Mouse (Mus musculus) hindbrain, embryonic 15.5 days (tissue): ENCODE data around the gene Ttc16. TPM values are rescaled to one million over a fixed set of nuclear protein-coding genes. Genes with fewer than 3 reads are reported as not detected.
A peak's percentile ranks its signal among the peaks of the same experiment; 100 is the strongest.

Experiments used
- ATAC-seq: fragments of 200-750 bp; cut with Nextera tagmentation; 2 replicates; pipeline ENCODE4 v1.8.0; 2017; ENCODE audit warnings: low read depth, moderate number of reproducible peaks, moderate TSS enrichment; ENCODE audit not compliant: low FRiP score
- H3K27ac ChIP-seq: fragments of 300-500 bp; sonication (generic); replicated peaks from 2 replicates; pipeline ENCODE4 v1.5.1; 2015; ENCODE audit warnings: mild to moderate bottlenecking, inconsistent platforms
- H3K27me3 ChIP-seq: fragments of 300-500 bp; sonication (generic); 2 replicates; pipeline ENCODE4 v1.6.1; 2015; ENCODE audit warnings: control low read depth, inconsistent platforms
- H3K36me3 ChIP-seq: fragments of 300-500 bp; sonication (generic); 2 replicates; pipeline ENCODE4 v1.6.1; 2015; ENCODE audit warnings: control low read depth, inconsistent platforms
- H3K4me1 ChIP-seq: fragments of 300-500 bp; sonication (generic); replicated peaks from 2 replicates; pipeline ENCODE4 v1.6.1; 2015; ENCODE audit warnings: control low read depth, inconsistent platforms
- H3K4me2 ChIP-seq: fragments of 300-500 bp; sonication (generic); 2 replicates; pipeline ENCODE4 v1.6.1; 2015; ENCODE audit warnings: moderate library complexity, mild to moderate bottlenecking, inconsistent platforms
- H3K4me3 ChIP-seq: fragments of 300-500 bp; sonication (generic); 2 replicates; pipeline ENCODE4 v1.5.1; 2015; ENCODE audit warnings: mild to moderate bottlenecking, inconsistent platforms
- H3K9ac ChIP-seq: fragments of 300-500 bp; sonication (generic); 2 replicates; pipeline ENCODE4 v1.6.1; 2015; ENCODE audit warnings: inconsistent platforms
- H3K9me3 ChIP-seq: fragments of 300-500 bp; sonication (generic); 2 replicates; pipeline ENCODE4 v1.6.1; 2016; ENCODE audit warnings: control low read depth, inconsistent platforms
- WGBS: fragments of 180-500 bp; shearing (Covaris S2); methylation state at CpG from one replicate; pipeline ENCODE4 v1.1.7; 2015; 5-methylcytosine and 5-hydroxymethylcytosine counted together
- polyA plus RNA-seq: library from polyadenylated mRNA; unstranded; fragments of >200 nt; fragmentation: Nextera tagmentation; extraction: Ambion mirVana; gene quantifications from 2 replicates; pipeline ENCODE4 v1.2.1, GENCODE M21; 2015

The Ttc16 gene
- polyA plus RNA-seq, 1 experiment from 2014 or later, result 0.62 TPM

GRCm38 (mm10) chr2:32776192-32776591 lies 759 bp upstream of the Ttc16 start:
- Histone ChIP-seq H3K36me3 (no peaks in the 10 kb centered on the region), H3K27me3 (no peaks in the 10 kb centered on the region), H3K4me2 (peak overlapping the region; percentile 77), H3K9ac (peak overlapping the region; percentile 38), H3K4me1 (peaks cover 15% of the 10 kb centered on the region), H3K27ac (no peak overlapping the region), H3K4me3 (peak overlapping the region; percentile 60), H3K9me3 (no peaks in the 10 kb centered on the region)
- 27% methylated on average over 22 of the region's 22 CpGs for WGBS
- no peak for ATAC-seq

- 86% methylated on average over 8 of the region's 8 CpGs for WGBS
- no peak for ATAC-seq
- H3K27me3 ChIP-seq, result no peaks in the 10 kb centered on the region
- H3K9ac ChIP-seq, result no peak overlapping the region
- H3K36me3 ChIP-seq, result no peaks in the 10 kb centered on the region
- peaks cover 15% of the 10 kb centered on the region for H3K4me1 ChIP-seq
- H3K27ac ChIP-seq, result no peak overlapping the region
- no peak overlapping the region for H3K4me3 ChIP-seq
- no peaks in the 10 kb centered on the region for H3K9me3 ChIP-seq
- H3K4me2 ChIP-seq, result no peak overlapping the region
Measured at GRCm38 (mm10) chr2:32772626-32773279, 2.7 kb downstream of the Ttc16 start.

DNA sequence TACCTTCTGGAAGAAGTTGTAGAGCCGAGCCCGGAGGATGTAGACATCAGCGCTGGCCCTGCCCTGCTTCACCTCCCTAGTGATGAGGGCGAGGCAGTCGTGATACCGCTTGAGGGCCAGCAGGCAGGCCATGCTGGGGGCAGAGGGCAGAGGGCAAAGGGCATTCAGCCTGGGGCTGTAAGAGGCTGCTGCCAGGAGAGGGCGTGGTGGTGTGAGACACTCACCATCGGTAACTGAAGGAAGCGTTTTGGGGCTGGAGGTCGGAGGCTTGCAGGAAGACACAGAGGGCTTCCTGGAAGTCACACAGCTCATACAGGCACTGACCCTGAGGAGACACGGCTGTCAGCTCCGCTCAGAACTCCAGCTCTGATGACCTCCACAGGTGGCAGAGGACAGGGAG lies 3.5 kb downstream of the Ttc16 start:
- no peak overlapping the region for H3K9ac ChIP-seq
- H3K4me3 ChIP-seq, result no peak overlapping the region
- H3K36me3 ChIP-seq, result no peaks in the 10 kb centered on the region
- H3K27ac ChIP-seq, result no peak overlapping the region
- no peak overlapping the region for H3K4me2 ChIP-seq
- H3K9me3 ChIP-seq, result no peaks in the 10 kb centered on the region
- WGBS, result 39% methylated on average over 12 of the region's 12 CpGs
- no peaks in the 10 kb centered on the region for H3K27me3 ChIP-seq
- peaks cover 15% of the 10 kb centered on the region for H3K4me1 ChIP-seq
- no peak for ATAC-seq

DNA sequence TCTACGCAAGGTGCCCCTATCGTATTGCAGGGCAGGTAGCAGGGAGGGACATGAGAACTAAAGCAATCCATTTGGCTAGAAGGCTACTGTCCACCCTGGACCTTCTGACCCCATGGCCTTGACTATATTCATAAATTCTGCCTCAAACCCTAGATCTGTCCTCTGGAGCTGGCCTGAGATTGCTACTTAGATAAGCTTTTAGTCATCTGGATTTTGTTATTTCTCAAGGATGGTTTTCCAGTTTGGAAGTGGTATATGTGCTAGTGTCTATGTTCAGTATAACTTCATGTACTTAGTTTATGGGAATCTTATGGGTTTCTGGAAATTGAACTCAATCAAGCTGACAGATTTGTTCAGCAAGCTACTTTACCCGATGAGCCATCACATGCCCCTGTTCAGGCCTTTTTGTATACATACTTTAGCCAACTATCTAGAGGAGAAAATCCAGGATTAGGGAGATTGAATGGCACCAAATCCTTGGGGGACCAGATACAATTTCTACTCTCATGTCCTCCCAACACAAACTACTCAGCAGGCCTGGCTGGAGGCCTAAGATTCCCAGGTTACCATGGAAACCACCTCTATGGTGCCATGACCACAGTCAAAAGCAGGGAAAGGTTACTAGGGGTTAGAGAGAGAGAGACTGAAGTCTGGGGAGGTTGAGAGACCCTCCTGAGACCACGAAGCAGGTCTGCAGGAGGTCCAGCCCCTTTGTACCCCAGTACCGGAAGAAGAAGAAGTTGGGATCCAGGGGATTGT lies 5.9 kb downstream of the Ttc16 start:
- H3K27ac ChIP-seq, result no peak overlapping the region
- H3K4me3 ChIP-seq, result no peak overlapping the region
- H3K9me3 ChIP-seq, result no peaks in the 10 kb centered on the region
- no peak for ATAC-seq
- H3K4me2 ChIP-seq, result no peak overlapping the region
- no peaks in the 10 kb centered on the region; the same call in 1 of the 2 replicates for H3K4me1 ChIP-seq
- no peak overlapping the region for H3K9ac ChIP-seq
- H3K36me3 ChIP-seq, result no peaks in the 10 kb centered on the region
- 56% methylated on average over 5 of the region's 5 CpGs for WGBS
- H3K27me3 ChIP-seq, result no peaks in the 10 kb centered on the region

DNA sequence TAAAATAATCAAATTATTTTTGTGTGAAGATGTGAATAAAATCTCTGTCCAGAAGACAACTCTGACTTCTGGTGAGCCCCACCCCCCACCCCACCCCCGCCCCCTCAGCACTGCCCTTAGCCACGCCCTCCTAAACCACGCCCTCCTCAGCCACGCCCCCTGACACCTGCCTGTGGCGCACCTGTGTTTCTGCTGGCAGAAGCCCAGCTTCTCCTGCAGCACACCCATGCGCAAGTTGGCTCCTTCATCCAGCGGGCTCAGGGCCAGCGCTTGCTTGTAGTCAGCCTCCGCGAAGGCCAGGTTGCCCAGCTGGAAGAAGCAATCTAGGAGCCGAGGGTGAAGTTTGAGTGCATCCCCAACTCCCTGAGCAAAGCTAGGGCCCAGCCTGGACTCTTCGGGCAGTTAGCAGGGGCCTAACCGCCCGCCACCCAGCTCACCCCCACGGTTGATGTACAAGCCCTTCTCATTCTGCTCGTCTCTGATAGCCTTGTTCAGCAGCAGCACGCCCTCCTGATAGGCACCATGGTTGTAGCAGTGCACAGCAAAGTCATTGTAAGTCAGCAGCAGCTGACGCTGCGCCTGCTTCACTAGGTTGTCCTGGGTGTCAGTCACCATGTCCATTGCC lies 6.7 kb downstream of the Ttc16 start:
- no peak for ATAC-seq
- Histone ChIP-seq H3K4me2 (no peak overlapping the region), H3K4me3 (no peak overlapping the region), H3K4me1 (no peaks in the 10 kb centered on the region), H3K27ac (no peak overlapping the region), H3K9me3 (no peaks in the 10 kb centered on the region), H3K27me3 (no peaks in the 10 kb centered on the region), H3K36me3 (no peaks in the 10 kb centered on the region), H3K9ac (no peak overlapping the region)
- WGBS, result 53% methylated on average over 19 of the region's 19 CpGs

- no peaks in the 10 kb centered on the region for H3K9me3 ChIP-seq
- WGBS, result 63% methylated on average over 12 of the region's 12 CpGs
- no peak overlapping the region for H3K9ac ChIP-seq
- H3K27me3 ChIP-seq, result no peaks in the 10 kb centered on the region
- H3K27ac ChIP-seq, result no peak overlapping the region
- ATAC-seq, result no peak
- no peak overlapping the region for H3K4me2 ChIP-seq
- H3K36me3 ChIP-seq, result no peaks in the 10 kb centered on the region
- no peaks in the 10 kb centered on the region for H3K4me1 ChIP-seq
- H3K4me3 ChIP-seq, result no peak overlapping the region
Measured at GRCm38 (mm10) chr2:32767241-32767640, 8.2 kb downstream of the Ttc16 start.

DNA sequence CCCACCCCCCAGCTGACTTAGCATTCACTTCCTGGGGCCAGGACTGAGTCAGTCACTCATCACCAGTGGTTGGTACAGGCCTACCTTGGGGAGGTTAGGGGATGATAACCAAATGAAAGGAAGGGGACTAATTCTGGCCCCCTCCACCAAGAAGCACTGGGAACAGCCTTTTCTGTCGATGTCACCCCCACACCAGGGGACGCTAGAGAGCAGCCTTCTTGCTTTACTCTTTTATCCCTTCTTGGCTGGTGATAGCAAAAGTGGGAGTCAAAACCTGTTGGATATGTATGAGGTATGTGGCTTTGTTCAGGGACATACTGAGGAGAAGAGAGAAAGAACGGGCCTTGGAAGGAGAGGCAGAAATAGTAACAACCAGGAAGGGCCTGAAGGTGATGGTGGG lies 12.1 kb downstream of the Ttc16 start:
- Histone ChIP-seq H3K9me3 (no peaks in the 10 kb centered on the region), H3K4me1 (peaks cover 11% of the 10 kb centered on the region), H3K27ac (no peak overlapping the region), H3K4me2 (no peak overlapping the region), H3K36me3 (peaks cover 19% of the 10 kb centered on the region; the same call in 1 of the 2 replicates), H3K9ac (no peak overlapping the region), H3K27me3 (no peaks in the 10 kb centered on the region), H3K4me3 (no peak overlapping the region)
- ATAC-seq, result no peak
- WGBS, result 78% methylated on average over 3 of the region's 3 CpGs

DNA sequence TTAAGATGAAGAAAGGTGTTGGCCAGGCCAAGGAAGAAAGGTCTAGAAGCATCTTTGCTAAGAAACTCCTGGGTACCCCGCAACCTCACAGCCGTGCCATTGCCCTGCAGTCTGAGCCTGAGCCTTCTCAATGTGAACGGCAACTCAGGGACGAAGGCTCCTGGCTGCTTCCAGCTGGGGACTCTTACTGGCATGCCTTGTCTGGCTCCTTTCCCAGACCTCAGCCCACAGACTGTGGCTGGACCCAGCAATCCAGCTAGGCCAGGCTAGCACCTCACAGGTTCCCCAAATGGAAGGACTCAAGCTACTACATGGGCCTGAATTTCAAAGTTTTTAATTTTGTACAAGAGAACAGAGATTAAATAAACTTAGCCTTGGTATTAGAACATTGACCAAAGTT lies 13.6 kb downstream of the Ttc16 start:
- no peak overlapping the region for H3K4me2 ChIP-seq
- no peak for ATAC-seq
- whole genome bisulfite sequencing, result 84% methylated on average over 4 of the region's 4 CpGs
- H3K9ac ChIP-seq, result no peak overlapping the region
- peaks cover 19% of the 10 kb centered on the region for H3K4me1 ChIP-seq
- H3K27me3 ChIP-seq, result no peaks in the 10 kb centered on the region
- H3K4me3 ChIP-seq, result no peak overlapping the region
- H3K9me3 ChIP-seq, result no peaks in the 10 kb centered on the region
- H3K27ac ChIP-seq, result no peak overlapping the region
- H3K36me3 ChIP-seq, result peaks cover 19% of the 10 kb centered on the region; the same call in 1 of the 2 replicates

- no peaks in the 10 kb centered on the region for H3K9me3 ChIP-seq
- no peak for ATAC-seq
- WGBS, result 89% methylated on average over 14 of the region's 14 CpGs
Measured at GRCm38 (mm10) chr2:32761361-32761760, 14.1 kb downstream of the Ttc16 start.

GRCm38 (mm10) chr2:32759001-32759400 lies 16.4 kb downstream of the Ttc16 start:
- 80% methylated on average over 2 of the region's 2 CpGs for WGBS
- no peaks in the 10 kb centered on the region for H3K9me3 ChIP-seq
- ATAC-seq, result no peak

More at GRCm38 (mm10) chr2:32761361-32761760, 14.1 kb downstream of the Ttc16 start:
- Histone ChIP-seq H3K27ac (no peak overlapping the region), H3K9ac (no peak overlapping the region), H3K4me2 (no peak overlapping the region), H3K27me3 (no peaks in the 10 kb centered on the region), H3K36me3 (peaks cover 19% of the 10 kb centered on the region; the same call in 1 of the 2 replicates), H3K4me1 (peaks cover 23% of the 10 kb centered on the region), H3K4me3 (no peak overlapping the region)

DNA sequence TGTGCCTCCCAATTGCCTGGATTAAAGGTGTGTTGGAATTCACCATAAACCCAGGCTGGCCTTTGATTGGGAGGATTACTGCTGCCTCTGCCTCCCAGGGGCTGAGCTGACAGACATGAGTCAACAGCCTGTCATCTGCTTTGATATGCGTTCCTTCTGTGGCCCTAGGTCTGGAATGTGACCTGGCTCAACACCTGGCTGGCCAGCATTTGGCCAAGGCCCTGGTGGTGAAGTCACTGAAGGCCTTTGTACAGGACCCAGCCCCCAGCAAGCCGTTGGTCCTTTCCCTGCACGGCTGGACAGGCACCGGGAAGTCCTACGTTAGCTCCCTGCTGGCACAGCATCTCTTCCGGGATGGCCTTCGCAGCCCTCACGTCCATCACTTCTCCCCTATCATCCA lies 16.9 kb downstream of the Ttc16 start:
- peak overlapping the region; percentile 22; the same call in 1 of the 2 replicates for H3K4me2 ChIP-seq
- peak overlapping the region; percentile 11; the same call in 1 of the 2 replicates for H3K9ac ChIP-seq
- H3K36me3 ChIP-seq, result peaks cover 34% of the 10 kb centered on the region

More at GRCm38 (mm10) chr2:32759001-32759400, 16.4 kb downstream of the Ttc16 start:
- Histone ChIP-seq H3K9ac (peak overlapping the region; percentile 11; the same call in 1 of the 2 replicates), H3K4me3 (no peak overlapping the region), H3K27me3 (no peaks in the 10 kb centered on the region), H3K27ac (no peak overlapping the region), H3K4me1 (peaks cover 23% of the 10 kb centered on the region), H3K4me2 (no peak overlapping the region), H3K36me3 (peaks cover 31% of the 10 kb centered on the region)

More for the DNA sequence above, 16.9 kb downstream of the Ttc16 start:
- no peaks in the 10 kb centered on the region for H3K27me3 ChIP-seq
- WGBS, result 68% methylated on average over 8 of the region's 8 CpGs
- no peaks in the 10 kb centered on the region for H3K9me3 ChIP-seq
- H3K4me3 ChIP-seq, result no peak overlapping the region
- no peak for ATAC-seq
- H3K4me1 ChIP-seq, result peaks cover 23% of the 10 kb centered on the region
- H3K27ac ChIP-seq, result no peak overlapping the region
